Mouse (Mus musculus) spleen, adult 2 months (tissue): ENCODE results near the gene Gnaq. TPM values are rescaled to one million over a fixed set of nuclear protein-coding genes. Genes with fewer than 3 reads are reported as not detected.

ENCODE experiments used
- DNase-seq, 2 experiments: peaks; one replicate each; pipeline versions ENCODE4 v3.0.0 to v3.0.0-alpha.2; 2012 to 2021; ENCODE audit warnings: low spot score in 2 of 2, low read depth in 1 of 2
- H3K27ac ChIP-seq: fragments of 200-500 bp; 2 replicates; pipeline ENCODE4 v1.5.1; 2012; ENCODE audit warnings: low read length, inconsistent platforms; ENCODE audit not compliant: insufficient read depth
- H3K27me3 ChIP-seq: fragments of 200-500 bp; 2 replicates; pipeline ENCODE4 v1.6.1; 2012; ENCODE audit warnings: mild to moderate bottlenecking, moderate library complexity, low read length, inconsistent platforms; ENCODE audit not compliant: control insufficient read depth, insufficient read depth
- H3K36me3 ChIP-seq: fragments of 200-500 bp; 2 replicates; pipeline ENCODE4 v1.6.1; 2012; ENCODE audit warnings: mild to moderate bottlenecking, low read length, inconsistent platforms; ENCODE audit not compliant: control insufficient read depth, insufficient read depth
- H3K4me1 ChIP-seq: fragments of 200-500 bp; 2 replicates; pipeline ENCODE4 v1.6.1; 2011; ENCODE audit warnings: inconsistent platforms; ENCODE audit not compliant: control insufficient read depth, insufficient read depth, insufficient read length
- H3K4me3 ChIP-seq: fragments of 200-500 bp; 2 replicates; pipeline ENCODE4 v1.5.1; 2011; ENCODE audit warnings: mild to moderate bottlenecking, inconsistent platforms; ENCODE audit not compliant: insufficient read depth, insufficient read length; ENCODE audit errors: extremely low read depth
- CTCF ChIP-seq: fragments of 200-500 bp; IDR thresholded peaks from 2 replicates; pipeline ENCODE4 v1.5.1; 2011; ENCODE audit warnings: mild to moderate bottlenecking, inconsistent platforms; ENCODE audit not compliant: insufficient read depth, insufficient read length, insufficient replicate concordance; ENCODE audit errors: extremely low read depth
- POLR2A ChIP-seq: fragments of 200-500 bp; IDR thresholded peaks from 2 replicates; pipeline ENCODE4 v1.6.1; 2011; ENCODE audit warnings: low read depth, low read length, inconsistent platforms
- WGBS: fragments of 180-500 bp; shearing (Covaris S2); methylation state at CpG from one replicate; pipeline ENCODE4 v1.1.7; 2018; 5-methylcytosine and 5-hydroxymethylcytosine counted together
- polyA plus RNA-seq: library from polyadenylated mRNA; depleted of rRNA; stranded (reverse); fragments of >200 nt; gene quantifications from 2 replicates; pipeline ENCODE4 v1.2.3, GENCODE M21; 2012

Gene Gnaq
- polyA plus RNA-seq, 1 experiment: 7.3 TPM

DNA sequence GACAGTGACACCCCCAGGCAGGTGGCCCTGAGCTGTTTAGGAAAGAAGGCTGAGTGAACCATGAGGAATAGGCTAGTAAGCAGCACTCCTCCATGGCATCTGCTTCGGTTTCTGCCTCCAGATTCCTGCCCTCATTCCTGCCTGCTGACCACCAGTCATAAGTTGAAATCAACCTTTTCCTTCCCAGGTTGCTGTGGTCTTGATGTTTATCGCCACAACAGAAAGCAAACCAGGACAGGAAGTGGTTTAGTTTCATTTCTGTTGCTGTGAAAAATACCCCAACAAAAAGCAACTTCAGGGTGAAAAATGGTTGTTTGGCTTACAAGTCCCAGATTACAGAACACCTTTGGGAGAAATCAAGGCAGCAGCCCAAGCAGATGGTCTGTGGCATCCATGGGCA is 249.8 kb downstream of the Gnaq start:
- no peak overlapping the region for H3K4me3 ChIP-seq
- peak in 1 of 2 experiments; percentile 4 for DNase-seq
- H3K27me3 ChIP-seq: no peaks in the 10 kb centered on the region
- H3K36me3 ChIP-seq: peaks cover 10% of the 10 kb centered on the region
- no peak for TF ChIP-seq POLR2A
- TF ChIP-seq CTCF: no peak
- H3K4me1 ChIP-seq: peaks cover 12% of the 10 kb centered on the region; the same call in 1 of the 2 replicates
- 11% methylated on average over 2 of the region's 2 CpGs for WGBS
- H3K27ac ChIP-seq: peak overlapping the region; percentile 57

DNA sequence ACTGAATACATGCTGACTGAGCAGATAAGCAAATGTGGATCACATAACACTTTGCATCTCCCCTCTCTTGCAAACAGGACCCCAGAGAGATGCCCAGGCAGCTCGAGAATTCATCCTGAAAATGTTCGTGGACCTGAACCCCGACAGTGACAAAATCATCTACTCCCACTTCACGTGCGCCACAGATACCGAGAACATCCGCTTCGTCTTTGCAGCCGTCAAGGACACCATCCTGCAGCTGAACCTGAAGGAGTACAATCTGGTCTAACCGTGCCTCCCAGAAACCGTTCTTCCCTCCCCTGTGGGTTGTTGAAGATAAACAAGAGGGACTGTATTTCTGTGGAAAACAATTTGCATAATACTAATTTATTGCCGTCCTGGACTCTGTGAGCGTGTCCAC is 250.5 kb downstream of the Gnaq start:
- peaks cover 12% of the 10 kb centered on the region; the same call in 1 of the 2 replicates for H3K4me1 ChIP-seq
- 66% methylated on average over 13 of the region's 13 CpGs for WGBS
- peaks cover 9% of the 10 kb centered on the region for H3K36me3 ChIP-seq
- H3K27me3 ChIP-seq: no peaks in the 10 kb centered on the region
- no peak for TF ChIP-seq CTCF
- no peak for TF ChIP-seq POLR2A
- no peak overlapping the region for H3K27ac ChIP-seq
- no peak for DNase-seq
- H3K4me3 ChIP-seq: no peak overlapping the region

DNA sequence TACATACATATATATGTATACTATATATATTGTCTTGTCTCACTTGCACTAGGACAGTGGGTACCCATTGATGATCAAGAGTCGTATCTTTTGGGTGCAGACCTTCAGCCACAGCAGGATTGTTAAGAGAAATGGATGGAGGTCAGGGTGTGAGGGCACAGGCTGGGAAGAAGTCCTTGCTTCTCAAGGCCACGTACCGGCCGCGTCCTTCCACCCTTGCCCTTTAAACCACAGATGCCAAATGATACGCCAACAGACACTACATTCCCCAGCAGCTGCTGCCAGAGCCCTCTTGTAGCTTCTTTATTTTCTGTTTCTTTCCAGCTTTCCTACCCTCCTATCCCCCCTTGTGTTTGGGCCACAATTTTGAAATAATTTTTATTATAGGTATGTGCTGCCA is 251.5 kb downstream of the Gnaq start:
- peaks cover 5% of the 10 kb centered on the region; the same call in 1 of the 2 replicates for H3K36me3 ChIP-seq
- no peaks in the 10 kb centered on the region for H3K27me3 ChIP-seq
- no peak overlapping the region for H3K27ac ChIP-seq
- H3K4me1 ChIP-seq: peaks cover 12% of the 10 kb centered on the region; the same call in 1 of the 2 replicates
- no peak for DNase-seq
- no peak overlapping the region for H3K4me3 ChIP-seq
- WGBS: 94% methylated on average over 6 of the region's 6 CpGs
- TF ChIP-seq CTCF (no peak), POLR2A (no peak)

DNA sequence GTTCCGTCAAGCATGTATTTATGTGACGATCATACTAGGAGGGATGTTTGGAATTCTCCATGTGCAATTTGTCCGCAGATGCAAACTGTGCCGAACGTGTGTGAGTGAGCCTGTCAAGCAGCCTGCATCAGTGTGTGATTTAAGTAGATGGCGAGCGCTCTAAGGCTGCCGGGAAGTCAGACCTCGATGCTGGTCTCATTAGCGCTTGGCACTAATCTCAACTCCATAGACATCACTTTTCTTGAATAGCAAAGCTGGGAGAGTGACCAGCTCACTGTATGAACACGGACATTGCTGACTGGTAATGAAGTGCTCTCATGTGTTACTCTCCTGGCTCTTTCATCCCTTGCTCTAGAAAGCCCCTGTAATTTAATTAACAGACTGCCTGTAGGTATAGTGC is 252.3 kb downstream of the Gnaq start:
- Histone ChIP-seq H3K36me3 (0 out of 2 replicates have a peak, but pooled peaks cover 3% of the 10 kb centered on the region), H3K27me3 (no peaks in the 10 kb centered on the region), H3K4me1 (peaks cover 12% of the 10 kb centered on the region; the same call in 1 of the 2 replicates), H3K4me3 (no peak overlapping the region), H3K27ac (no peak overlapping the region)
- TF ChIP-seq POLR2A: no peak
- no peak for TF ChIP-seq CTCF
- WGBS: 93% methylated on average over 11 of the region's 11 CpGs
- DNase-seq: no peak

DNA sequence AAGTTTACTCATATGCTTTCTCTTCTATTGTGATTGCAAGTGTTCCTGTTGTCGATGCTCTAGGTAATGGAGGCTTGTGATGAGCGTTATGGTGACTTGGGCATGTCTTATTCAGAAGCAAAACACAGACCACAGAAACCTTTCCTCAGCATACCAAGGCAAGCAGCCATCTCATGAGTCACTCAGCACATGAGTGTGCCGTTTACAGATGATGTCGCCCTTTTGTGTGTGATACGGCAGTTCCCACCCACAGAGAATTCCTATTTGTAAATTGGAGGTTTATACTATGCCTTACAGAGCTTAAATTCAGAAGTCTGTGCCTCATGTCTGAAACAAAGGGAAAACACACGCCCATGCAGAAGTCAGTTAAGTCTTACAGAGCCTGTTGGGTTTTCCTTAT is 253.9 kb downstream of the Gnaq start:
- DNase-seq: no peak
- H3K4me3 ChIP-seq: no peak overlapping the region
- H3K27ac ChIP-seq: no peak overlapping the region
- H3K4me1 ChIP-seq: peaks cover 12% of the 10 kb centered on the region; the same call in 1 of the 2 replicates
- H3K36me3 ChIP-seq: 0 out of 2 replicates have a peak, but pooled peaks cover 3% of the 10 kb centered on the region
- WGBS: 95% methylated on average over 6 of the region's 6 CpGs
- TF ChIP-seq POLR2A: no peak
- TF ChIP-seq CTCF: no peak
- H3K27me3 ChIP-seq: no peaks in the 10 kb centered on the region

DNA sequence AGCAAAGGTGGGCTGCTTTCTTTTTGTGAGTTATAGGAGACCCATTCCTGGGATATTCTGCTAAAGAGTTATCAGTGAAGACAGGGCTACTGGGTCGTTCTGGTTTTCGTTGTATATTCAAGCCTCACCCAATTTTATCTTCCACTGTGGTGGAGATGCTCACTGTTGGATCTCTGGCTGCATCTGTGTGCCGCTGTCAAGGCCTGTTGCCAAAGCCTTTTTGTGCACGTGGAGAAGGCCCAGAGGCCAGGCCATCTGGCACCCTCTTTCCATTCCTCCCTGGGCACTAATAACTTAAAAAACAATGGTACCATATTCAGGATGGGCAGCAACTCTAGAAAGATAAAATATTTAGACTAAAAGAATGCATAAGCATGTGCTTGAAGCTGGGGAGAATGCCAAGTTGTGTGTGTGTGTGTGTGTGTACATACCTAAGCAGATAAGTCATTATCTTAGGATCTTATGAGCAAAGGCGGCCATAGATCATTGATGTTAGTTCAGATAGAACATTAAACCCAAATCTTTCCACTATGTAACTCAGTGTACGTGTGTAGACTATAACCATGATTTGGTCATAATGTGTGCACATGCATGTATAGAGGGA is 257.7 kb downstream of the Gnaq start:
- Histone ChIP-seq H3K27ac (no peak overlapping the region), H3K4me3 (no peak overlapping the region), H3K27me3 (no peaks in the 10 kb centered on the region), H3K36me3 (no peaks in the 10 kb centered on the region), H3K4me1 (no peaks in the 10 kb centered on the region)
- DNase-seq: no peak
- TF ChIP-seq CTCF: no peak
- TF ChIP-seq POLR2A: no peak
- 86% methylated on average over 6 of the region's 6 CpGs for WGBS

DNA sequence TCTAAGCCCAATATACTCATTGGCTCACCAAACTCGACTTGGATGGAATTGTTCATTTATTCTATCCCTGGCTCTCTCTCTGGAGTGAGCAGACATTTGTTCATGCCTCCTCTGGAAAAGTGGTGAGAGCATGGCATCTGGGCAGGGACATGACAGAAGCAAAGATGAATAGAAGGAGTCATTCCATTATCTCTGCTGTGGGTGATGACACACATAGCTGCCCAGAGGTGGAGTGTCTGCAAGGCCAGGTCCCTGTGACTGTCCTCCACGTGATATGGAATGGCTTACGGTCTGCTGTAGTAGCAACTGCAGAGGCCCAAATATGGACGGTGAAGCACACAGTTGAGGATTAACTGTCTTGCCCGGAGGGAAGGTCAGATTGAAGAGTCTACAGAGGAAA is 261.8 kb downstream of the Gnaq start:
- Histone ChIP-seq H3K36me3 (no peaks in the 10 kb centered on the region), H3K27me3 (no peaks in the 10 kb centered on the region), H3K27ac (no peak overlapping the region), H3K4me1 (no peaks in the 10 kb centered on the region), H3K4me3 (no peak overlapping the region)
- 83% methylated on average over 5 of the region's 5 CpGs for WGBS
- TF ChIP-seq CTCF: no peak
- no peak for TF ChIP-seq POLR2A
- DNase-seq: no peak
